20 mouse cellular contexts compared by ENCODE assay signal in genomic region chr13:79555572-79556280, GRCm38 (mm10).
"Had no signal": no experiment of that assay in that cellular context is flagged by ENCODE, and none has a peak within 500 bp of the region (broad histone marks: within the 10 kb centered on the region; RNA-seq: fewer than 3 reads in every experiment).

No protein-coding gene starts in this region.

- H3K27ac ChIP-seq: liver, embryonic 12.5 days; liver, embryonic 14.5 days; lung, embryonic 15.5 days; macrophage; neural tube, embryonic 13.5 days; neural tube, embryonic 15.5 days had no signal

- DNase-seq: lung, adult 2 months; lung, postnatal 14 days; lung, postnatal 36 days; midbrain, embryonic 14.5 days; retina, postnatal 1 day; right cerebral cortex, adult 18-20 months; thymus, adult 18-20 months; thymus, postnatal 14 days; thymus, postnatal 36 days had no signal

- H3K36me3 ChIP-seq: liver, embryonic 12.5 days; lung, embryonic 15.5 days; neural tube, embryonic 13.5 days; neural tube, embryonic 15.5 days had no signal

- H3K4me3 ChIP-seq: liver, embryonic 12.5 days; lung, embryonic 15.5 days; megakaryocyte, embryonic 14.5 days; myocyte; neural tube, embryonic 13.5 days; neural tube, embryonic 15.5 days had no signal

- H3K4me2 ChIP-seq: liver, embryonic 12.5 days; lung, embryonic 15.5 days; midbrain, embryonic 11.5 days; neural tube, embryonic 13.5 days; neural tube, embryonic 15.5 days had no signal

- H3K27me3 ChIP-seq: liver, embryonic 12.5 days; lung, embryonic 15.5 days; megakaryocyte, embryonic 14.5 days; neural tube, embryonic 13.5 days; neural tube, embryonic 15.5 days had no signal

- H3K9me3 ChIP-seq: liver, embryonic 12.5 days; lung, embryonic 15.5 days; megakaryocyte, embryonic 14.5 days; neural tube, embryonic 13.5 days; neural tube, embryonic 15.5 days had no signal

- ATAC-seq: liver, embryonic 12.5 days; lung, postnatal 0 days; midbrain, embryonic 16.5 days had no signal

- H3K4me1 ChIP-seq: liver, embryonic 12.5 days; lung, embryonic 15.5 days; megakaryocyte, embryonic 14.5 days; neural tube, embryonic 13.5 days; neural tube, embryonic 15.5 days had no signal

- H3K9ac ChIP-seq: liver, embryonic 12.5 days; liver, embryonic 14.5 days; lung, embryonic 15.5 days; neural tube, embryonic 13.5 days; neural tube, embryonic 15.5 days had no signal
